Mouse (Mus musculus) stomach, embryonic 16.5 days (tissue): Measurements from ENCODE around the gene Chrm4. TPM values are rescaled to one million over a fixed set of nuclear protein-coding genes. Genes with fewer than 3 reads are reported as not detected.
A peak's percentile ranks its signal among the peaks of the same experiment; 100 is the strongest.

Experiments used
- ATAC-seq: fragments of 200-750 bp; cut with Nextera tagmentation; 2 replicates; pipeline ENCODE4 v1.8.0; 2017; ENCODE audit warnings: moderate number of reproducible peaks, moderate TSS enrichment; ENCODE audit not compliant: insufficient read depth, low FRiP score
- H3K27ac ChIP-seq: fragments of 300-500 bp; sonication (generic); 2 replicates; pipeline ENCODE4 v1.5.1; 2014; ENCODE audit warnings: low read length
- H3K27me3 ChIP-seq: fragments of 300-500 bp; sonication (generic); 2 replicates; pipeline ENCODE4 v1.6.1; 2014; ENCODE audit warnings: low read length, control low read depth, mixed read lengths; ENCODE audit not compliant: control insufficient read depth, insufficient read depth
- H3K36me3 ChIP-seq: fragments of 300-500 bp; sonication (generic); 2 replicates; pipeline ENCODE4 v1.6.1; 2014; ENCODE audit warnings: low read length; ENCODE audit not compliant: control insufficient read depth, insufficient read depth
- H3K4me1 ChIP-seq: fragments of 300-500 bp; sonication (generic); 2 replicates; pipeline ENCODE4 v1.6.1; 2014; ENCODE audit warnings: low read length, control low read depth, mixed read lengths; ENCODE audit not compliant: control insufficient read depth, insufficient read depth
- H3K4me2 ChIP-seq: fragments of 300-500 bp; sonication (generic); 2 replicates; pipeline ENCODE4 v1.6.1; 2014; ENCODE audit warnings: low read depth, low read length, mixed read lengths
- H3K4me3 ChIP-seq: fragments of 300-500 bp; sonication (generic); replicated peaks from 2 replicates; pipeline ENCODE4 v1.5.1; 2014; ENCODE audit warnings: mild to moderate bottlenecking, low read length
- H3K9ac ChIP-seq: fragments of 300-500 bp; sonication (generic); 2 replicates; pipeline ENCODE4 v1.6.1; 2014; ENCODE audit warnings: low read length
- H3K9me3 ChIP-seq: fragments of 300-500 bp; sonication (generic); replicated peaks from 2 replicates; pipeline ENCODE4 v1.6.1; 2016; ENCODE audit warnings: low read length, control low read depth; ENCODE audit not compliant: control insufficient read depth
- WGBS: fragments of 180-500 bp; shearing (Covaris S2); extraction: QIAGEN DNeasy Blood & Tissue Kit; methylation state at CpG from one replicate; pipeline ENCODE4 v1.1.7; 2014; 5-methylcytosine and 5-hydroxymethylcytosine counted together
- polyA plus RNA-seq: library from polyadenylated mRNA; unstranded; fragments of >200 nt; fragmentation: Nextera tagmentation; extraction: Ambion mirVana; gene quantifications from 2 replicates; pipeline ENCODE4 v1.2.1, GENCODE M21; 2015

The Chrm4 gene
- polyA plus RNA-seq, 1 experiment from 2014 or later: 0.27 TPM

DNA sequence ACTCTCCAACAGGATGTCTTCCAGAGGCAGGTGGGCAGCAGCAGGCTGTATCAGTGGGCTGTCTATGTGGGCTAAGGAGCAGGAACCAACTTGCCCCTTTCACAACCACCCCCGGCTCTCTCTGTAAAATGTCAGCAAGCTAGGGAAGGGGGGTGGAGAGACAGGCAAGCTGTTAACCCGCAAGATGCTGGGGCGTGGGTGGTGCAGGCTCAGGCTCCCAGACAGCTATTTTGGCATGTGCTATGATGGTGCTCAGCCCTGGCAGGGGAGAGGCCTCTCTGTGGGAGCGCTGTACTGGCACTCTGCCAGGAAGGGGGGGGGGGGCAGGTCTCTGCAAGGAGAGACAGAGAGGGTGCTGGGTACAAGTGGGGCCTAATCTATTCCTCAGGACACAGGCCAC is 30.0 kb downstream of the Chrm4 start:
- 0 out of 2 replicates have a peak overlapping the region, but pooled peaks have one; percentile 0 for H3K4me2 ChIP-seq
- no peaks in the 10 kb centered on the region for H3K36me3 ChIP-seq
- ATAC-seq: peak; percentile 49
- H3K4me1 ChIP-seq: peaks cover 58% of the 10 kb centered on the region
- no peak overlapping the region; the same call in 1 of the 2 replicates for H3K9ac ChIP-seq
- no peaks in the 10 kb centered on the region for H3K27me3 ChIP-seq
- no peak overlapping the region for H3K4me3 ChIP-seq
- H3K9me3 ChIP-seq: no peaks in the 10 kb centered on the region
- H3K27ac ChIP-seq: peak overlapping the region; percentile 37; the same call in 1 of the 2 replicates
- WGBS: 5% methylated on average over 4 of the region's 4 CpGs

DNA sequence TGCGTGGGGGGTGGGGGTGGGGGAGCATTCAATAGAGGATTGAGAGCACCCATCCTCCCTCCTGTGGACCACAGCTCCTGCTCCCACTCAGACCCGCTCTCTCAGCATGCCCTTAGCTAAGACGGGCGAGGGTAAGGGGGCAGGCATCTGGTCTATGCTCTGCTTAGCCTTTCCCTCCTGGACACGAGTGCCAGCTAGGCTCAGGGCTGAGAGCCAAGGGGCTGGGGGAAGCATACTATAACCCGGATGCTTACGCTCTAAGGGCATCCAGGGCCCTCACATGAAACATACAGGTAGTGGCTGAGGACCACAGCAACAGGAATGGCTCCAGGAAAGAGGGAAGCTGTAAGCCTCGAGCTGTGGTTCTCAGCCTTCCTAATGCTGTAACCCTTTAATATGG is 31.0 kb downstream of the Chrm4 start:
- H3K4me1 ChIP-seq: peaks cover 67% of the 10 kb centered on the region
- no peak overlapping the region for H3K9ac ChIP-seq
- no peak for ATAC-seq
- WGBS: 78% methylated on average over 8 of the region's 8 CpGs
- H3K27me3 ChIP-seq: no peaks in the 10 kb centered on the region
- no peak overlapping the region for H3K4me2 ChIP-seq
- H3K9me3 ChIP-seq: no peaks in the 10 kb centered on the region
- H3K36me3 ChIP-seq: no peaks in the 10 kb centered on the region
- no peak overlapping the region for H3K27ac ChIP-seq
- H3K4me3 ChIP-seq: no peak overlapping the region

DNA sequence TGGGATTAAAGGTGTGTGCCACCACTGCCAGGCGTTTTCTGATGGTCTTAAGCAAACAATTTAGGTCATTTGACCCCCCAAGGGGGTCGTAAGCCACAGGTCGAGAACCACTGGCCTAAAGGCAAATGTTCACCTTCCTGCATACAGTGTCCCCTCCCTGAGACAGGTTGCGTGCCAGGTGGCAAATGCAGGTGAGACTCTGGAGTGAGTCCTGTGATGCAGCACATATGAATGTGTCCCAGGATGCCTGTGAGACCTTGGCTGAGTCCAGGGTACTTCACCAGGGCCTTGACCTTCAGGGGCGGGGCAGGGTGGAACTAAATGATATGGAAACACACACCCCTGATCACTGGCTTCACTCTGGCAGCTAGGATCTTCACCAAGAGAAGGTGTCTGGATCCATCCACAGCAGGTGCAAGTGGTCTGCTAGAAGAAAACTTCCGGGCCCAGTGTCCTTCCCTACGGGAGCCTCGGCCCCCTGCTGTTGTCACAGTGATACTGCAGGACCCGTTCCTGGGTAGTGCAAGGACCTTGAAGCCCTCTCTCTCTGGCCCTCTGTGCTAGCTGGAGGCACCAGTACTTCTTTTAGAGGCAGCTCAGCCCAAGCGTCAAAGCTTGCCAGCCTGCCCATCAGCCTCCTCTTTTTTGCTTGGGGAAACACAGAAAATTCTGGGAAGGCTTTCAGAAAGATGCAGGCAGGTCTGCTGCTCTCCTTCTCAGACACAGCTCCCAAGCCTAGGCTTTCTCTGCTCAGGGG is 31.8 kb downstream of the Chrm4 start:
- H3K9me3 ChIP-seq: no peaks in the 10 kb centered on the region
- ATAC-seq: no peak
- H3K4me3 ChIP-seq: no peak overlapping the region
- no peak overlapping the region for H3K9ac ChIP-seq
- 45% methylated on average over 10 of the region's 10 CpGs for WGBS
- peaks cover 63% of the 10 kb centered on the region for H3K4me1 ChIP-seq
- no peak overlapping the region for H3K27ac ChIP-seq
- no peaks in the 10 kb centered on the region for H3K27me3 ChIP-seq
- no peaks in the 10 kb centered on the region for H3K36me3 ChIP-seq
- no peak overlapping the region for H3K4me2 ChIP-seq

DNA sequence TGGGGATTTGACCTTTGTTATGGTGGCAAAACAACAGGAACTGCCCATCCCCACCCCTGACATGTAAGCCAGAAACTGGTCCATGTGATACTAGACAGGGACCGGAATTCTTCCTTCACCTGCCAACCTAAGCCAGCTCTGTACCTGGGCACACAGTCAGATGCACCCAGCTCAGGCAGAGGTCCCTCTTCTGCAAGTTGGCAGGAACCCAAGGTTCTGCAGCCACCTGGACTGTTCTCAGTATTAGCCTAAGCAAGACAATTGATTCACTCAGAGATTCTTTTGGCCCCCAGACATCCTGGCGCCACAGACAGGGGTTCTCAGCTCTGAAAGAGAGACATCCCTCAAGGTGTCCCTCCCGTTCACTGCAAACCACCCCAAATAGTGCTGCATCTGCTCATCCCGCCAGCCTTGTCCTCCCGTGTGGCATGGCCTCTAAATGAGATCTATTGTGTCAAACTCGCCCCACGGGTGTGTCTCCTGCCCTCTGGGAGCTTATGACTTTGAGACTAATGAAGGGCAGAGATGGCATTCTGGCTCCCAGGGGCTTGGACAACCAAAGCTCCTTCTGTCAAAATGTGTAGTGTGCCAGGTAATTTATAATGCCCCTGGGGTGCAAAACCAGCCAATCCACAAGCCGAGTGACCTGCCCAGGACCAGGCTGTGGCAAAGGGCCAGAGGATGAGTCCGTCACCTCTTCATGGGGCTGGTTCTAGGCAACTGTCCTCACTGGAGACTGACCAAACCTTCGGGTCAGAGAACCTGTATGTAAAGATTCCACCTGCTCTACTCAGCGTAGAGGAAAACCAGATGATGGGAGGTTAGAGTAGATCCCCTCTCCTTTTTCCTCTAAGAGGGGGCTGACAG is 32.7 kb downstream of the Chrm4 start:
- no peak for ATAC-seq
- no peaks in the 10 kb centered on the region for H3K9me3 ChIP-seq
- no peaks in the 10 kb centered on the region for H3K27me3 ChIP-seq
- H3K4me3 ChIP-seq: no peak overlapping the region
- H3K4me2 ChIP-seq: no peak overlapping the region
- H3K27ac ChIP-seq: no peak overlapping the region
- H3K9ac ChIP-seq: no peak overlapping the region
- 72% methylated on average over 11 of the region's 11 CpGs for WGBS
- peaks cover 57% of the 10 kb centered on the region for H3K4me1 ChIP-seq
- H3K36me3 ChIP-seq: no peaks in the 10 kb centered on the region

DNA sequence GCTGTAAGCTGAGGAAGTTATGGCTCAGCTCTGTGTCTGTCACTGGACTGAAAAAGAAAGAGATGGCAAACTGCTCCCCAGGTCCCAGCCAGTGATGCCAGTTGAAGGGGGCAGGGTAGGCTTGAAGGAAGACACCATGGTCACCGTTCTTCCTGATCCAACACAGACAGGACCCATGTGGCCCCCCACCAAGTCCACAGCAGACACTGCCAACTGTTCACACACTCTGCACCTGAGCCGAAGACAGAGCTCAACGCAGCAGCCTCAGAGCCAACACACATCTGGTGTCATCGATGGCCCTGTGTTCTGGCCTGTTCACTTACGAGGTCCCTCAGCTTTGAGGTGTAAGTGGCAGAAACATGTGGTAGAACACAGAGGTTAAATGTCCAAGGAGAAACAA is 33.4 kb downstream of the Chrm4 start:
- Histone ChIP-seq H3K27ac (no peak overlapping the region), H3K4me3 (no peak overlapping the region), H3K9me3 (no peaks in the 10 kb centered on the region), H3K4me1 (peaks cover 51% of the 10 kb centered on the region), H3K4me2 (no peak overlapping the region), H3K36me3 (no peaks in the 10 kb centered on the region), H3K27me3 (no peaks in the 10 kb centered on the region), H3K9ac (no peak overlapping the region)
- no peak for ATAC-seq
- WGBS: 94% methylated on average over 5 of the region's 5 CpGs

DNA sequence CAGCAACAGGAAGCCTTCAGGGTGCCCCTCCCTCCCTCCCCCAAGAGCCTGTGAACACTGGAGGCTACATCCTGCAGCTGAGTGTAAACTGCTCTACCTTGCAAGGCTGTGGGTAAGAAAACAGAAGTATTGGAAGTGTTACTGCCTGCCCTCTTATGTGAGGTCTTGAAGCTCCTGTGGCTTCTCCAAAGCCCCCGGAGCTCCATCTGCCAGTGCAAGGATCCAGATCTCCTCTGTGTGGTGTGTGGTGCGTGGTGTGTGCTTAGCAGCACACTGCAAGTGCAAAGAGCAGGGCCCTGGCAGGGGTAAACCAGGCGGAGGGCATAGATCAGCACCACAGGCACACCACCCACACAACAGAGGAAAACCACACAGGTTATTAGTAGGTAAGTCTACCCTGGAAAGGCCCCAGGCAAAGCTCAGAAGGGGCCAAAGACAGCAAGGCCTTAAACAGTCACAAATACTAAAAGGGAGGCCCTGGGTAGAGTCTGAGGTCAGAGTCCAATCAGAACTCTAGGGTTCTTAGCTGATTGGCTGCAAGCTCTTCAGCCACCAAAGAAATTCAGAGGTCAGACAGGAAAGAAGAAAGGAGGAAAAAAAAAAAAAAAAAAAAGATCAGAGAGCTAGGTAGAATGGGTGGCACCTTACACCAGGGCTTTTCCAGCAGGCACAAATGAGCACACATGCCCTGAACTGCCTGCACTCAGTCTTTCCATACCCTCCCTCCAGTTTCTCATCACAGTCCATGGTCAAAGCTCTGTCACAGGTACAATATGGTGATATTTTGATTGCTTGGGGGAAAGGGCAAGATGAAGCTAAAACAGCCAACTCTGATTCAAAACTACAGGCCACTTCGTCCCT is 35.1 kb downstream of the Chrm4 start:
- WGBS: 37% methylated on average over 4 of the region's 4 CpGs
- Histone ChIP-seq H3K9ac (peak overlapping the region; percentile 91), H3K27ac (peak overlapping the region; percentile 85), H3K4me1 (peaks cover 43% of the 10 kb centered on the region), H3K9me3 (no peaks in the 10 kb centered on the region), H3K27me3 (no peaks in the 10 kb centered on the region), H3K4me2 (peak overlapping the region; percentile 92), H3K36me3 (no peaks in the 10 kb centered on the region), H3K4me3 (peak overlapping the region; percentile 71)
- peak; percentile 23; the same call in 1 of the 2 replicates for ATAC-seq

DNA sequence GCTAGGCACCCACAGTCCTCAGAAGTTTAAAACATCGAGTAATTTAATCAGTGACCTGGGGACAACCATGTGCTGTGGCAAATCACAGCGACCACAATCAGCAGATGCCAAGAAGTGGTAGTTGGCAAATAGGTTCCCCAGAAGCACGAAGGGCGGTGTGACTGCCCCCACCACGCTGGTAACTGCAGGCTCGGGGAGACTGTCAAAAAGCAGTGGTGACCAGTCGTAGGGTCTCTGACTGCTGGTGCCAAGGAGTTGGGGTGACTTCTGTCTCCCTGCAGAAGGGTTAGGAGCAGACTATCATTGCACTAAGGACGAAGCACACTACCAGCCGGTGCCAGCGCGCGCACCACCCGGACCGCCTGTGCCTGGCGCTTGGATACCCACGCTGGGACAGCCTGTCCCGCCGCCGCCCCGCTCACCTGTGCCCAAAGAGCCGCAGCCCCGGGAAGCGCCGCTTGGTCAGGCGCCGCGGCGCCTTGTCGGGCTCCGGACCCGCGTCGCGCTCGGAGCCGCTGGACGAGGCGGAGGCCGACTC is 35.9 kb downstream of the Chrm4 start:
- Histone ChIP-seq H3K9me3 (no peaks in the 10 kb centered on the region), H3K9ac (peak overlapping the region; percentile 91), H3K4me3 (peak overlapping the region; percentile 71), H3K4me1 (peaks cover 35% of the 10 kb centered on the region), H3K36me3 (no peaks in the 10 kb centered on the region), H3K4me2 (peak overlapping the region; percentile 92), H3K27me3 (no peaks in the 10 kb centered on the region), H3K27ac (peak overlapping the region; percentile 85)
- WGBS: under 1% methylated on average over 36 of the region's 39 CpGs
- peak; percentile 7; the same call in 1 of the 2 replicates for ATAC-seq

DNA sequence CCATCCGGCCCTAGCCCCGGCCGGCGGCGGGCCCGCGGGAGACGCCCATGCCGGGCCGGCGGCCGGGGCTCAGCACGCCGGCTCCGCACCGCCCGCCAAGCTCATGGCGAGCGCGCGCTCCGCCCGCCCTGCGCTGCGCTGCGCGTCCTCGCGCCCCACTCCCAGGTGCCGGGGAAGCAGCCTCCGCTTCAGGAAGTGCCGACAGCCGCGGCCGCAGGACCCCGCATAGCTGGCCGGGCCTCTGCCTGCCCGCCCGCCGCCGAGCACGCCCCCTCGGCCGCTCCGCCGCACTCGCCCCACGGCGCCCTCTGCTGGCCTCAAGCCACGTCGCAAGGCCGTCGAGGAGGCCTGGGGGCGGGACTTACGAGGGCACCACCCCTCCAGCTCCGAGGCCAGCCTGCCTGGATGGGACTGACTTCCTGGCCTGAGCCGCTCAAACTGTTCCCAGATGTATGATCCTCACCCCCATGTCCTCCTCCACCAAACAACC is 36.4 kb downstream of the Chrm4 start:
- peak overlapping the region; percentile 92 for H3K4me2 ChIP-seq
- H3K27ac ChIP-seq: peak overlapping the region; percentile 85
- no peaks in the 10 kb centered on the region for H3K27me3 ChIP-seq
- no peaks in the 10 kb centered on the region for H3K9me3 ChIP-seq
- H3K9ac ChIP-seq: peak overlapping the region; percentile 91
- 0% methylated on average over 45 of the region's 57 CpGs for WGBS
- H3K4me1 ChIP-seq: peaks cover 32% of the 10 kb centered on the region
- peak overlapping the region; percentile 71 for H3K4me3 ChIP-seq
- peak; percentile 94 for ATAC-seq
- no peaks in the 10 kb centered on the region for H3K36me3 ChIP-seq
